Mouse (Mus musculus): ENCODE data around the gene Emc10.

GRCm38 (mm10) chr7:44523056-44523455 is 26.7 kb upstream of the Emc10 start:
- TF ChIP-seq POLR2A (IDR thresholded peaks at IDR 0.05; ENCODE audit: control insufficient read depth, extremely low read depth, insufficient read depth, low read length, poor library complexity) (no peak), CTCF (IDR thresholded peaks at IDR 0.05; ENCODE audit: borderline replicate concordance, control insufficient read depth, extremely low read depth, insufficient read depth, low read length, poor library complexity) (no peak)
